Mouse (Mus musculus) MEL (cell line): ENCODE measurements around the gene Gm4353. TPM values are rescaled to one million over a fixed set of nuclear protein-coding genes. Genes with fewer than 3 reads are reported as not detected.

Source experiments
- DNase-seq: peaks from one replicate; pipeline ENCODE4 v3.0.0; 2011; ENCODE audit warnings: low read depth, low spot score
- H3K27ac ChIP-seq: 2 replicates; pipeline ENCODE4 v1.5.1; 2012; ENCODE audit warnings: low read depth, mild to moderate bottlenecking, control low read depth, low read length, moderate library complexity; ENCODE audit not compliant: control insufficient read depth
- H3K27me3 ChIP-seq, 2 experiments: fragments of 150-350 bp in 1 of 2; sonication (generic) in 1 of 2; 2 replicates each; pipeline ENCODE4 v1.6.1; 2012; ENCODE audit warnings: low read length in 2 of 2, mild to moderate bottlenecking in 2 of 2, improper control_type of control experiment in 1 of 2, moderate library complexity in 1 of 2; ENCODE audit not compliant: insufficient read depth in 2 of 2, control insufficient read depth in 1 of 2
- H3K36me3 ChIP-seq, 2 experiments: 2 replicates each; pipeline ENCODE4 v1.6.1; 2012 to 2014; ENCODE audit warnings: low read length in 2 of 2, improper control_type of control experiment in 1 of 2, inconsistent platforms in 1 of 2, mild to moderate bottlenecking in 1 of 2; ENCODE audit not compliant: insufficient read depth in 2 of 2, control insufficient read depth in 1 of 2
- H3K4me1 ChIP-seq, 2 experiments: fragments of 150-350 bp in 1 of 2; sonication (generic) in 1 of 2; 2 replicates each; pipeline ENCODE4 v1.6.1; 2012; ENCODE audit warnings: low read length in 2 of 2, improper control_type of control experiment in 1 of 2, mild to moderate bottlenecking in 1 of 2; ENCODE audit not compliant: insufficient read depth in 2 of 2, control insufficient read depth in 1 of 2
- H3K4me3 ChIP-seq, 2 experiments: fragments of 150-350 bp in 1 of 2; sonication (generic) in 1 of 2; 2 replicates each; pipeline ENCODE4 v1.5.1; 2012; ENCODE audit warnings: low read depth in 2 of 2, low read length in 2 of 2, mild to moderate bottlenecking in 2 of 2, moderate library complexity in 2 of 2, control low read depth in 1 of 2, improper control_type of control experiment in 1 of 2; ENCODE audit not compliant: control insufficient read depth in 1 of 2, insufficient read depth in 1 of 2
- H3K79me2 ChIP-seq: 2 replicates; pipeline ENCODE4 v1.6.1; 2012; ENCODE audit warnings: mild to moderate bottlenecking, low read length, moderate library complexity; ENCODE audit not compliant: control insufficient read depth, poor library complexity, insufficient read depth
- H3K9ac ChIP-seq: 2 replicates; pipeline ENCODE4 v1.6.1; 2012; ENCODE audit warnings: low read depth, mild to moderate bottlenecking, control low read depth, low read length, moderate library complexity; ENCODE audit not compliant: control insufficient read depth, poor library complexity, severe bottlenecking
- H3K9me3 ChIP-seq: fragments of 150-350 bp; sonication (generic); replicated peaks from 2 replicates; pipeline ENCODE4 v1.6.1; 2012; ENCODE audit warnings: mild to moderate bottlenecking, low read length, improper control_type of control experiment, moderate library complexity; ENCODE audit not compliant: insufficient read depth
- BHLHE40 ChIP-seq: IDR thresholded peaks from 2 replicates; pipeline ENCODE4 v1.6.1; 2012; ENCODE audit warnings: low read depth, mild to moderate bottlenecking, inconsistent platforms, low read length, improper control_type of control experiment, borderline replicate concordance
- CHD2 ChIP-seq: IDR thresholded peaks from 2 replicates; pipeline ENCODE4 v1.6.1; 2011; ENCODE audit warnings: low read length, improper control_type of control experiment
- E2F4 ChIP-seq: IDR thresholded peaks from 2 replicates; pipeline ENCODE4 v1.6.1; 2011; ENCODE audit warnings: low read depth, low read length, improper control_type of control experiment, borderline replicate concordance
- ELF1 ChIP-seq: IDR thresholded peaks from 2 replicates; pipeline ENCODE4 v1.6.1; 2014; ENCODE audit warnings: low read depth, mild to moderate bottlenecking, inconsistent platforms, low read length, improper control_type of control experiment, moderate library complexity
- EP300 ChIP-seq, 2 experiments: IDR thresholded peaks; 2 replicates each; pipeline ENCODE4 v1.6.1; 2011; ENCODE audit warnings: improper control_type of control experiment in 2 of 2, low read length in 2 of 2, low read depth in 1 of 2, mild to moderate bottlenecking in 1 of 2
- ETS1 ChIP-seq: IDR thresholded peaks from 2 replicates; pipeline ENCODE4 v1.6.1; 2012; ENCODE audit warnings: low read depth, mild to moderate bottlenecking, inconsistent platforms, low read length, improper control_type of control experiment, moderate library complexity
- GABPA ChIP-seq: IDR thresholded peaks from 2 replicates; pipeline ENCODE4 v1.6.1; 2012; ENCODE audit warnings: low read depth, mild to moderate bottlenecking, inconsistent platforms, low read length, improper control_type of control experiment, moderate library complexity
- GATA1 ChIP-seq: IDR thresholded peaks from 2 replicates; pipeline ENCODE4 v1.6.1; 2011; ENCODE audit warnings: low read depth, low read length, improper control_type of control experiment
- HCFC1 ChIP-seq: IDR thresholded peaks from 2 replicates; pipeline ENCODE4 v1.6.1; 2012; ENCODE audit warnings: low read depth, mild to moderate bottlenecking, inconsistent platforms, low read length, improper control_type of control experiment, moderate library complexity
- JUND ChIP-seq: IDR thresholded peaks from 2 replicates; pipeline ENCODE4 v1.6.1; 2011; ENCODE audit warnings: low read depth, mild to moderate bottlenecking, improper control_type of control experiment, low read length
- KAT2A ChIP-seq: conservative IDR thresholded peaks from 2 replicates; pipeline ENCODE4 v1.6.1; 2012; ENCODE audit warnings: low read depth, low read length, improper control_type of control experiment, inconsistent platforms
- MAFK ChIP-seq: IDR thresholded peaks from 2 replicates; pipeline ENCODE4 v1.6.1; 2011; ENCODE audit warnings: low read depth, mild to moderate bottlenecking, low read length, improper control_type of control experiment, borderline replicate concordance
- MAZ ChIP-seq: IDR thresholded peaks from 2 replicates; pipeline ENCODE4 v1.6.1; 2012; ENCODE audit warnings: low read depth, mild to moderate bottlenecking, inconsistent platforms, low read length, improper control_type of control experiment
- MXI1 ChIP-seq: IDR thresholded peaks from 2 replicates; pipeline ENCODE4 v1.6.1; 2011; ENCODE audit warnings: mild to moderate bottlenecking, low read depth, low read length, improper control_type of control experiment
- MYB ChIP-seq: IDR thresholded peaks from 2 replicates; pipeline ENCODE4 v1.6.1; 2011; ENCODE audit warnings: mild to moderate bottlenecking, low read depth, low read length, improper control_type of control experiment
- NELFE ChIP-seq: IDR thresholded peaks from 2 replicates; pipeline ENCODE4 v1.6.1; 2011; ENCODE audit warnings: low read depth, low read length, improper control_type of control experiment
- POLR2A ChIP-seq, 2 experiments: IDR thresholded peaks; 2 replicates each; pipeline ENCODE4 v1.6.1; 2011 to 2012; ENCODE audit warnings: low read length in 2 of 2, mild to moderate bottlenecking in 2 of 2, control low read depth in 1 of 2, improper control_type of control experiment in 1 of 2, low read depth in 1 of 2, moderate library complexity in 1 of 2; ENCODE audit not compliant: control insufficient read depth in 1 of 2, insufficient read depth in 1 of 2, poor library complexity in 1 of 2
- POLR2AphosphoS2 ChIP-seq: IDR thresholded peaks from 2 replicates; pipeline ENCODE4 v1.6.1; 2011; ENCODE audit warnings: low read length, improper control_type of control experiment
- POLR2AphosphoS5 ChIP-seq: IDR thresholded peaks from 2 replicates; pipeline ENCODE4 v1.6.1; 2012; ENCODE audit warnings: low read depth, borderline replicate concordance, mild to moderate bottlenecking, inconsistent platforms, low read length, moderate library complexity, mixed read lengths
- RAD21 ChIP-seq: IDR thresholded peaks from 2 replicates; pipeline ENCODE4 v1.6.1; 2011; ENCODE audit warnings: mild to moderate bottlenecking, low read depth, low read length, improper control_type of control experiment
- RCOR1 ChIP-seq: IDR thresholded peaks from 2 replicates; pipeline ENCODE4 v1.6.1; 2012; ENCODE audit warnings: low read depth, mild to moderate bottlenecking, inconsistent platforms, low read length, improper control_type of control experiment
- TAL1 ChIP-seq: IDR thresholded peaks from 2 replicates; pipeline ENCODE4 v1.6.1; 2012; ENCODE audit warnings: mild to moderate bottlenecking, inconsistent platforms, low read length, moderate library complexity, mixed read lengths
- TBP ChIP-seq: IDR thresholded peaks from 2 replicates; pipeline ENCODE4 v1.8.0; 2011; ENCODE audit warnings: low read depth, low read length, improper control_type of control experiment
- UBTF ChIP-seq: IDR thresholded peaks from 2 replicates; pipeline ENCODE4 v1.6.1; 2012; ENCODE audit warnings: low read depth, mild to moderate bottlenecking, inconsistent platforms, low read length, improper control_type of control experiment, moderate library complexity, borderline replicate concordance; ENCODE audit not compliant: insufficient read depth
- USF1 ChIP-seq: IDR thresholded peaks from 2 replicates; pipeline ENCODE4 v1.6.1; 2014; ENCODE audit warnings: low read depth, mild to moderate bottlenecking, inconsistent platforms, low read length, improper control_type of control experiment, moderate library complexity
- USF2 ChIP-seq, 2 experiments: IDR thresholded peaks; 2 replicates each; pipeline ENCODE4 v1.6.1; 2011 to 2012; ENCODE audit warnings: improper control_type of control experiment in 2 of 2, low read length in 2 of 2, borderline replicate concordance in 1 of 2, inconsistent platforms in 1 of 2, low read depth in 1 of 2, mild to moderate bottlenecking in 1 of 2; ENCODE audit not compliant: insufficient read depth in 1 of 2
- ZKSCAN1 ChIP-seq: IDR thresholded peaks from 2 replicates; pipeline ENCODE4 v1.6.1; 2012; ENCODE audit warnings: low read depth, mild to moderate bottlenecking, inconsistent platforms, low read length, improper control_type of control experiment, moderate library complexity
- ZMIZ1 ChIP-seq: IDR thresholded peaks from 2 replicates; pipeline ENCODE4 v1.6.1; 2012; ENCODE audit warnings: low read depth, mild to moderate bottlenecking, inconsistent platforms, low read length, improper control_type of control experiment, moderate library complexity
- ZNF384 ChIP-seq: IDR thresholded peaks from 2 replicates; pipeline ENCODE4 v1.6.1; 2012; ENCODE audit warnings: low read depth, mild to moderate bottlenecking, inconsistent platforms, low read length, improper control_type of control experiment
- polyA plus RNA-seq, 2 experiments: library from polyadenylated mRNA; stranded (reverse) in 1 of 2; unstranded in 1 of 2; fragments of >175 nt in 1 of 2; fragments of >200 nt in 1 of 2; gene quantifications; 2 replicates each; pipeline versions ENCODE4 v1.2.1 to v1.2.4; 2012; ENCODE audit warnings: low replicate concordance in 2 of 2, low read depth in 1 of 2; ENCODE audit not compliant: insufficient read length in 2 of 2, insufficient read depth in 1 of 2, missing spikeins in 1 of 2
- total RNA-seq: library from RNA; depleted of rRNA; stranded (reverse); fragments of 300-350 nt; gene quantifications from 2 replicates; pipeline ENCODE4 v1.2.3, GENCODE M21; 2012

The Gm4353 gene
- total and polyA plus RNA-seq, 3 experiments = 21.0 to 22.7 TPM; not detected in 1

GRCm38 (mm10) chr7:116129374-116129773 is 44.9 kb upstream of the Gm4353 start:
- H3K27ac ChIP-seq = no peak overlapping the region

GRCm38 (mm10) chr7:116128286-116128685 is 43.9 kb upstream of the Gm4353 start:
- no peak overlapping the region for H3K27ac ChIP-seq
- H3K4me1 ChIP-seq = peaks cover 4 to 6% of the 10 kb centered on the region in 2 experiments; a peak in 2 of 4 replicates
- no peaks in the 10 kb centered on the region for H3K27me3 ChIP-seq
- TF ChIP-seq EP300 (IDR thresholded peaks at IDR 0.05; ENCODE audit: low read depth in 1 of 2, low read length in 2 of 2) (no peak), ETS1 (no peak), POLR2A (IDR thresholded peaks at IDR 0.05; ENCODE audit: control insufficient read depth in 1 of 2, insufficient read depth in 1 of 2, low read depth in 1 of 2, low read length in 2 of 2, poor library complexity in 1 of 2) (no peak), CHD2 (no peak), ZKSCAN1 (no peak), KAT2A (no peak), JUND (no peak), GATA1 (no peak), USF1 (no peak), MYB (no peak), MAFK (no peak), ZMIZ1 (no peak), GABPA (no peak), NELFE (no peak), POLR2AphosphoS2 (no peak), RCOR1 (no peak), TBP (no peak), UBTF (no peak)
- H3K4me3 ChIP-seq = no peak overlapping the region
- peaks cover 0 to 7% of the 10 kb centered on the region in 2 experiments; a peak in 2 of 4 replicates for H3K36me3 ChIP-seq
- no peaks in the 10 kb centered on the region for H3K9me3 ChIP-seq
- no peak overlapping the region for H3K9ac ChIP-seq
- H3K79me2 ChIP-seq = no peaks in the 10 kb centered on the region
- DNase-seq = no peak

More at GRCm38 (mm10) chr7:116129374-116129773, 44.9 kb upstream of the Gm4353 start:
- H3K27me3 ChIP-seq = no peaks in the 10 kb centered on the region
- H3K9me3 ChIP-seq = no peaks in the 10 kb centered on the region
- H3K4me1 ChIP-seq = peaks cover 4 to 6% of the 10 kb centered on the region in 2 experiments; a peak in 2 of 4 replicates
- H3K79me2 ChIP-seq = no peaks in the 10 kb centered on the region
- DNase-seq = no peak
- no peak overlapping the region for H3K9ac ChIP-seq
- TF ChIP-seq ELF1 (no peak), RCOR1 (no peak), POLR2AphosphoS5 (no peak), MAZ (no peak), GABPA (no peak), BHLHE40 (no peak), MXI1 (no peak), RAD21 (no peak), POLR2AphosphoS2 (no peak), UBTF (no peak), MYB (no peak), TAL1 (no peak), NELFE (no peak), USF2 (IDR thresholded peaks at IDR 0.05; ENCODE audit: borderline replicate concordance in 1 of 2, insufficient read depth in 1 of 2, low read depth in 1 of 2, low read length in 2 of 2) (no peak), TBP (no peak), HCFC1 (no peak), E2F4 (no peak), USF1 (no peak), ZKSCAN1 (no peak), ZNF384 (no peak)
- TF ChIP-seq, all 39 proteins: peak for 0
- Histone ChIP-seq H3K4me3 (no peak overlapping the region), H3K36me3 (peaks cover 0 to 7% of the 10 kb centered on the region in 2 experiments; a peak in 2 of 4 replicates)
